28 mouse cellular contexts compared by ENCODE assay signal in the genomic region with DNA sequence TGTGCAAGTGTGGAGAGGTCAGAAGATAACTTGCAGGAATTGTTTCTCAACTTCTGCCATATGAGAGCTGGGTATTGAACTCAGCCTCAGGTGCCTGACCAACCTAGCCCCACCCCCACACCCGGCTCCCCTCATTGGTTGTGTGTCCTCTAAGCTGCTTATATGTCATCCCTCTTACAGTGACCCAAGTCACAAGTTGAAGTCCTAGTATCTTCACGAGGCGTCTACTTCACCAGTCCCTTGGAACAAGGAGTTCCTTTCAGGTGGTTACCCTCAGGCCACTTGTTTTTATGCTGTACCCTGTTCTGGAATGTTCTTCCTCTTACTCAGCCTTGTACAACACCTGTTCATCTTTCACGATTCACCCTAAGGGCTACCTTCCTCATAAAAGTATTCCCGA. TPM values are rescaled to one million over a fixed set of nuclear protein-coding genes. Genes with fewer than 3 reads are reported as not detected.
DNase-seq lines count a peak whose midpoint lies in the region; ATAC-seq and TF ChIP-seq lines count a peak whose summit lies in the region.
"Had no signal": no experiment of that assay in that cellular context is flagged by ENCODE, and none has a peak within 500 bp of the region (broad histone marks: within the 10 kb centered on the region; RNA-seq: fewer than 3 reads in every experiment).

No protein-coding gene starts in this region.

- no peak for TF ChIP-seq CTCF in stomach, postnatal 0 days (IDR thresholded peaks at IDR 0.05; ENCODE audit: low read depth)

- no peak for TF ChIP-seq EP300 in stomach, postnatal 0 days (optimal IDR thresholded peaks at IDR 0.05)

- peaks cover 7% of the 10 kb centered on the region for H3K27me3 ChIP-seq in kidney, embryonic 15.5 days
- no peaks in the 10 kb centered on the region for H3K27me3 ChIP-seq in stomach, postnatal 0 days (ENCODE audit: control insufficient read depth, insufficient read depth, low read length)

- no peak overlapping the region for H3K4me3 ChIP-seq in kidney, embryonic 15.5 days (replicated peaks)
- no peak overlapping the region for H3K4me3 ChIP-seq in stomach, postnatal 0 days (ENCODE audit: low read depth, low read length)
- H3K4me3 ChIP-seq: embryonic facial prominence, embryonic 12.5 days; forebrain, embryonic 15.5 days; layer of hippocampus, adult 2 months; left cerebral cortex, adult 2 months; liver, embryonic 12.5 days; midbrain, embryonic 13.5 days had no signal

- peak; percentile 13 for DNase-seq in kidney, adult 9 months
- DNase-seq in CD4-positive helper T cell, adult 2 months (ENCODE audit: low read depth, low spot score) = peak; percentile 13
- DNase-seq in ES-CJ7 (ENCODE audit: low read depth, low spot score) (peak; percentile 7), MN1 (ENCODE audit: low spot score) (no peak)
- DNase-seq in stomach, postnatal 0 days (ENCODE audit: low spot score) = no peak
- no peak for DNase-seq in left cerebral cortex, adult 8-10 months (ENCODE audit: low spot score in 2 of 2)
- DNase-seq: adrenal gland, postnatal 10 days; cerebellum, adult 11 months; cerebellum, adult 9-11 months; embryo, embryonic 11 days; gastrocnemius, postnatal 25 days; heart, postnatal 4 days; liver, postnatal 0 days; right cerebral cortex, adult 18-20 months; spleen, adult 18-20 months; thymus, adult 2 months; thymus, postnatal 36 days had no signal

- H3K4me1 ChIP-seq in kidney, embryonic 15.5 days = peaks cover 26% of the 10 kb centered on the region
- H3K4me1 ChIP-seq in stomach, postnatal 0 days (replicated peaks; ENCODE audit: control insufficient read depth, insufficient read depth) = no peaks in the 10 kb centered on the region

- H3K27ac ChIP-seq in kidney, embryonic 15.5 days = no peak overlapping the region
- no peak overlapping the region for H3K27ac ChIP-seq in stomach, postnatal 0 days (replicated peaks)
- H3K27ac ChIP-seq: embryonic facial prominence, embryonic 12.5 days; forebrain, embryonic 15.5 days; hindbrain, embryonic 13.5 days; kidney, postnatal 0 days; left cerebral cortex, adult 2 months; liver, embryonic 12.5 days; midbrain, embryonic 13.5 days had no signal

- no peaks in the 10 kb centered on the region for H3K9me3 ChIP-seq in kidney, embryonic 15.5 days (replicated peaks)
- no peaks in the 10 kb centered on the region for H3K9me3 ChIP-seq in stomach, postnatal 0 days (ENCODE audit: control insufficient read depth, low read length)
- H3K9me3 ChIP-seq: embryonic facial prominence, embryonic 12.5 days; forebrain, embryonic 15.5 days; hindbrain, embryonic 13.5 days; liver, embryonic 12.5 days; midbrain, embryonic 13.5 days had no signal

- H3K4me2 ChIP-seq in kidney, embryonic 15.5 days = no peak overlapping the region
- H3K4me2 ChIP-seq in stomach, postnatal 0 days (replicated peaks; ENCODE audit: low read depth) = peak overlapping the region; percentile 23; the same call in 1 of the 2 replicates
- H3K4me2 ChIP-seq: embryonic facial prominence, embryonic 12.5 days; forebrain, embryonic 15.5 days; heart, embryonic 11.5 days; liver, embryonic 12.5 days; midbrain, embryonic 13.5 days had no signal

- WGBS in kidney, embryonic 15.5 days = 53% methylated on average over 5 of the region's 5 CpGs
- 62% methylated on average over 5 of the region's 5 CpGs for WGBS in stomach, postnatal 0 days

- ATAC-seq in kidney, embryonic 15.5 days (replicated peaks; ENCODE audit: low FRiP score) = no peak
- no peak for ATAC-seq in stomach, postnatal 0 days (ENCODE audit: low FRiP score, low TSS enrichment)
- ATAC-seq: forebrain, embryonic 15.5 days; intestine, postnatal 0 days; liver, embryonic 12.5 days; liver, postnatal 0 days; midbrain, embryonic 13.5 days had no signal

- no peak overlapping the region for H3K9ac ChIP-seq in kidney, embryonic 15.5 days
- no peak overlapping the region for H3K9ac ChIP-seq in stomach, postnatal 0 days (ENCODE audit: low read length)
- H3K9ac ChIP-seq: embryonic facial prominence, embryonic 12.5 days; forebrain, embryonic 15.5 days; hindbrain, embryonic 13.5 days; liver, embryonic 12.5 days; liver, postnatal 0 days; midbrain, embryonic 13.5 days had no signal

- no peaks in the 10 kb centered on the region for H3K36me3 ChIP-seq in kidney, embryonic 15.5 days
- H3K36me3 ChIP-seq in stomach, postnatal 0 days (ENCODE audit: control insufficient read depth, insufficient read depth, low read length) = no peaks in the 10 kb centered on the region
- H3K36me3 ChIP-seq: embryonic facial prominence, embryonic 12.5 days; forebrain, embryonic 15.5 days; hindbrain, embryonic 13.5 days; liver, embryonic 12.5 days; midbrain, embryonic 13.5 days had no signal

RNA-seq across cellular contexts. Expression of a gene that starts 2.0 kb away (rescaled TPM):
- polyA plus RNA-seq in kidney, embryonic 15.5 days (2015; fragmentation: Nextera tagmentation; extraction: Ambion mirVana) = 2.3 and 2.5 TPM in 2 replicates
- 0.76 and 0.86 TPM in 2 replicates for polyA plus RNA-seq in stomach, postnatal 0 days (2015; fragmentation: Nextera tagmentation; extraction: Ambion mirVana)
- total RNA-seq in left cerebral cortex, adult 8-10 months (2022) = 10 to 100 TPM; 62.4 to 73.0 (median 68.9) TPM

Comparison
In these comparisons a context has a peak if more than half of its experiments do, and no peak if none do; other contexts are left out.
1. DNase-seq: peak in kidney, adult 9 months (single experiment), CD4-positive helper T cell, adult 2 months (single experiment) and ES-CJ7 (single experiment); none in stomach, postnatal 0 days (single experiment), left cerebral cortex, adult 8-10 months (0 of 2) and MN1 (single experiment).